Mouse (Mus musculus): ENCODE measurements around the gene Pcsk5. TPM values are rescaled to one million over a fixed set of nuclear protein-coding genes. Genes with fewer than 3 reads are reported as not detected.
"Not testable (repeated sequence)": the region's sequence is repeated elsewhere in the genome, so short reads cannot be mapped to it uniquely, and the experiment has no call there.

Gene Pcsk5
- total RNA-seq, 2 experiments from 2014 or later, result 73.5 to 78.3 TPM

GRCm38 (mm10) chr19:17473138-17473537, 364.3 kb downstream of the Pcsk5 start:
- not testable (repeated sequence) for DNase-seq

DNA sequence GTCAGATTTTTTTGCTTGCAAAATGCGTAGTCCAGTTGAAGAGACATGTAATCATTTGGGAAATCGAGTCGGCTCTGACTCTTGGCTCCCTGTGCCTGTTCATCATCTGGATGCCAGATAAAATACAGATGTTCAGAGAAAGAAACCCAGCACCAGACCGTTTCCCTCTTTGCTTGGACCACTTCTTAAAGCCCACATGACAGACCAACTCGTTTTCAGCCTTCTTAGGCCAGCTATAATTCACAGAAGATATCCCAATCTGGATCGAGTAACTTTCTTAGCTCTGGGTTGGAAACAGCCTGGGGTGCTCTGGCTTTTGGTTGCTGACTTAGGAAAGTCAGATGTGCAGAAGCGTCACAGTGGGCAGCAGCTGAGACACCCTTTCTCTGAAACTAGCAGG, 365.6 kb downstream of the Pcsk5 start:
- DNase-seq, result no peak

- DNase-seq, result no peak
These were observed 366.2 kb downstream of the Pcsk5 start for GRCm38 (mm10) chr19:17471196-17471595.

DNA sequence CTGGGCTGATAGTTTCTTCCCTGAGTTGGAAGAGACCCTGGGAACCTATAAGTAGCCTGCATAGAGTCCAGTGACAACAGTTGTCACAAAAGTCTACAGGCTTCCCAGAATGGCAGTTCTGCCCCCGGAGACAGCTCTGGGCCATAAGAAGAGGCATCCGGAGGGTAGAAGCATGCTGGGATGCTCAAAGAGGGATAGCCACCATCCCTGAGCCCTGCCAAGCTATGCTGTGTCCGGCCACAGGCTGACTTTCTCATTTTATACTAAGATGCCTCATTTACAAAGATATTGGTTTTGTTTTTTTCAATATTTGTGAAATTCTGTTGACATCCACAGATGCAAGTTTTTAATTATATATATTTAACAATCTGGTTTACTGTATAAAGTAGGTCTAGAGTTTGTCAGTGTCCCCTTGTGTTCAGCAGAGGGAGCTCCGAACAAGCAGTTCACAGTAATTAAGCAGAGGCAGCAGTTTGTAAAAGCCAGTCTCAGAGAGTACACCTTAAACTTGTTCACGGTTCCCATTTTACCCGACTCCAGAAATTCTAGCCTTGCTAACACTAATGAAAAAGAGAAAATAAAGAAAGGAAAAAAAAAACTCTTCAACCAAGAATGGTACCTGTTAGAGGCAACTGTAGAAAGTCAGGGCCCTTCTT, 369.7 kb downstream of the Pcsk5 start:
- peak; percentile 28 for DNase-seq

- no peak for DNase-seq
These were observed 385.4 kb downstream of the Pcsk5 start for GRCm38 (mm10) chr19:17452001-17452400.

DNA sequence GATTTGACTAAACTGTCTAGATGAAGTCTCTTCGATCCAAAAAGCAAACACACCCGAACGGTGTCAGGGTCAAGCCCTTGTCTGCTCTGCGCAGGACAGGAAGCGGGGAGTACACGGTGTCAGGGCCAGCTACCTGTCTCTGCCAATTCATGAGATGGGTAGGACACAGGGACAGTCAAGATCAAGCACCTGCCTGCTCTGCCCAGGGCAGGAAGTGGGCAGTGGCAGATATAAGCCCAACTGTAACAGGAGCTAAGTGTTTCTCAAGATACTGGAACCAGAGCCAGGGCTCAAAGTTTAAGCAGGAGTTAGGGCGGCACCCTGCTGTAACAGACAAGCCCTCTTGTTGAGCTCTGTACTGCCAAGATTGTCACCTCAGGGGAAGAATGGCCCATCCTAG, 393.9 kb downstream of the Pcsk5 start:
- DNase-seq, result no peak

- DNase-seq, result no peak
These were observed 397.8 kb downstream of the Pcsk5 start for GRCm38 (mm10) chr19:17439476-17440189.

DNA sequence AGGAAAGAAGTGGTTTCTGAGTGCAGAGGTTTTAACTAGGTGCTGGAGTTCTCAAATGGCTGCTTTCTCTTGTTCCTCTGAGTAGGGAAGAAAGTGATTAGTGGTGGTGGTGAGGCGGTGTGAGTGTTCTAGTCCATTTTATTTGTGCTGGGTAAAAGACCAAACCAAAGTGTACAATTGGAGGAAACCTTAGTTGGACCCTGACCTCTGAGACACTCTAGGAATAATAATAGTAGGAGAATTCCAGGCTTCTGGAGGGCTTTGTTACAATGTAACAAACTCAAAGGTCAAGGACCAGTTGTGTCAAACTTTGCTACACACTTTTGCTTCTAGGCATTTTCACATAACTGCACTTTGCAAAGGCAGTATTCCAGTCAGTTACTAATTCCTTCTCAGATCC, 400.8 kb downstream of the Pcsk5 start:
- DNase-seq, result no peak

DNA sequence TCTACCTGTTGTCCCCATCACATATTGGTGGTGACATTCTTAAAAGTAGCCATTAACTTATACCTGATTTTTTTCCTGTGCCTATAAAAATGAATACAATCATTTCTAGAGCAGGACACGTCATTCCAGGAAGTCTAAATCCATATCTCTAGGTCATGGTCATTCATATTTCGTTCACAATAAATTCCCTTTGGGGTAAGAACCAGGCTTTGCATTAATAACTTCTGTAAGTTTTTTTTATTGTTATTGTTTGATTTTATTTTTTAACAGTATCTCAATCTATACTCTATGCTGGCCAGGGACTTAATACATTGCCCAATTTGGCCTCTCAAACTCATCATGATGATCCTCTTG, 408.9 kb downstream of the Pcsk5 start:
- no peak for DNase-seq

GRCm38 (mm10) chr19:17427824-17428560, 409.4 kb downstream of the Pcsk5 start:
- no peak for DNase-seq

DNA sequence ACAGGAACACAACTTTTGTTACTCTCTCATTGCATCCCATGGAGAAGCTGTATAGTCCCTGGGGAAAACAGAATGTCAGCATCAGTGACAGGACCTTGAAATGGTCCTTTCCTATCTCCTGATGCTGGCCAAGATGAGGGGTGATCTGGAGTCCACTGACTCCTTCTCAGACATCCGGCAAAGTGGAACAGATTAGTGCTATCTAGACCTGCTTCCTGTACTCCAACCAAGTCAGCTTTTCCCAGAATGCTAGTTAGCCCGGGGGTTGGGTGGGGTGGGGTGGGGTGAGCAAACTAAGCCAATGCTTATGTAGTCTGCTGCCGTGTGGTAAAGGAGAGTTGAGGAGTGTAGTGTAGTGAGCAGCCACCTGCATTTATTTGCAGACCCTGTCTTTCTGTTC, 414.1 kb downstream of the Pcsk5 start:
- no peak for DNase-seq

GRCm38 (mm10) chr19:17417855-17418254, 419.6 kb downstream of the Pcsk5 start:
- no peak for DNase-seq

DNA sequence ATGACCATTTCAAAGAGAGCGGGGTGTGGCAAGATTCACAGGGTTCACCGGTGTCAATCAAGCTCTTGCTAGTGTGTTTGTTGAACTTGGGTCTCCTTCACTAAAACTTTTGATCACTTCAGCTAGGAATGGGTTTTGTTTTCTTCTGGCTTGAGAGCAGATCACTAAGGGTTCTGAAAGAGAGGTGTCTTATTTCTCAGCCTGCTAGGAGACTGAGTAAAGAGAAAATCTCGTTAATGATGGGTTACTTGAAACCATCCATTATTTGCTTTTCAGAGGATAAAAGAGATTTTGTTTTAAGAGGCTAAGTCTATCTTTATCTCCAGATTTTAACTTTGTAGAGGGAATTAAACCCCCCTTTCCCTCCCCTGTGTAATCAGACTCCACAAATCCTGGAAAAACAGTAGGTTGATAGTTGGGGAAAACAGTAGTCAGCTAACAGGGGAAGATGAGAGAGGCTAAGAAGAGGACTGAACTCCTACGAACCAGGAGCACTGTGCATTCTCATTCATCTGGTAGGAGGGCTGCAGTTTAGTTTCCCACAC, 424.4 kb downstream of the Pcsk5 start:
- no peak for DNase-seq

DNA sequence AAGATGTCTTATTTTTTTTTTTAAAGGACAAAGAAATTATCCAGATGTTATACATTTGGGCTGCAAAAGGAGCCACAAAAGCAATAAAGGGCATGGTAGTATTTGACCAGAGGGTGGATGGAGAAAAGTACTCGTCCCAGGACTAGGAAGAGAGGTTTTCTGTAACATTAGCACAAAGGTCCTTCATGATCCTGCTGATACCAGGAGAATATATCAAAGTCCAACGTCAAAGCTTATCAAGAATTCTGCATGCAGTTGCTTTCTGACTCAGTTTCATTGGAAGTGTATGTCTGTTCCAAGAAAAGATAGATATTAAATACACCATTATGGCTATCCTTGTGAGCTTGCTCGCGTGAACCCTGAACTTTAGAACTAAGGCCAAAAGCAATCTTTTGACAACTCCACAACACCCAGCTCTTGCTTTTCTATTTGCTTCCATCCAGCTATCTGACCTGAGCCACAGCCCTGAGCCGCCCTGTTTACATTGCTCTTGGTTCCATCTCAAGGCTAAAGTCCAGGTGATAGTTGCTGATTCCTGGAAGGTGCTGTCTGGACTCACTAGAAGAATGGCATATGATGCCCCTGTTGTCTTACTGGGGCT, 426.9 kb downstream of the Pcsk5 start:
- no peak for DNase-seq

- DNase-seq, result no peak
These were observed 428.1 kb downstream of the Pcsk5 start for GRCm38 (mm10) chr19:17409351-17409750.

- DNase-seq, result peak; percentile 19
These were observed 428.8 kb downstream of the Pcsk5 start for GRCm38 (mm10) chr19:17408591-17408990.

DNA sequence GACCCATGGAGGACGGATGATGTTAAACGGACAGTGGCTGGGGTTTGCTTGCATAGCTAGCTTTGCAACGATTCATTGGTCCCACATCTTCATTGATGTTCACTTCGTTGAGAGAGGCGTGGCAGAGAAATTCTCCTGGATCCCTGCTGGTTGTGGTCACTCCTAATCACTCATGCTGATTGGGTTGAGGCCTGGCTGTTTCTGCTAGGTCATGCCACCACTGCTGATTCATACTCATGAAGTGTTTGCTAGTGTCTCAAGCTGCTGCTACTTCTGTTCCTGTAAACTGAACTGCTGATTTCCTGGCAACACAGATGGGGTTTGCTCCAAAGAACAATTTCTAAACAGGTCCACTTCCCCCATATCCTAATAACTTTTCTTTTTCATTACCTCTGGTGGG, 430.6 kb downstream of the Pcsk5 start:
- DNase-seq, result no peak

GRCm38 (mm10) chr19:17403175-17403574, 434.3 kb downstream of the Pcsk5 start:
- DNase-seq, result no peak

DNA sequence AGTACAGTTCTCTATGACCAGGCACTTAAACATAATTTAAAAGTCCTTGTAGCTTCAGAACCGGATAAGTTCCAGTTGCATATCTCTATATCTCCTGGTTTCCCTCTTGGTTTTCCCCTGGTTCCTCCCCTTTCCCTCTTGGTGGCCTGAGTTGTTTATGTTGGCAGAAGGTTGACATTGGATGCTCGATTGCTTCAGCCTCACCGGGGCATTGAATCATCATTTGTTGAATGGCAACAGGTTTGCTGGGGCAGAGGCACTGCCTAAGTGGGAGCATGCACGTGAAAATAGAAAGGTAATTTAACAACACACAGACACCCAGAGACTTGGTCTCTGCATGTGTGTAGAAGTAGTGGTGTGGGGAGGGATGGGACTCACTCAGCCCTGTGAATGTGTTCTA, 436.9 kb downstream of the Pcsk5 start:
- DNase-seq, result no peak

DNA sequence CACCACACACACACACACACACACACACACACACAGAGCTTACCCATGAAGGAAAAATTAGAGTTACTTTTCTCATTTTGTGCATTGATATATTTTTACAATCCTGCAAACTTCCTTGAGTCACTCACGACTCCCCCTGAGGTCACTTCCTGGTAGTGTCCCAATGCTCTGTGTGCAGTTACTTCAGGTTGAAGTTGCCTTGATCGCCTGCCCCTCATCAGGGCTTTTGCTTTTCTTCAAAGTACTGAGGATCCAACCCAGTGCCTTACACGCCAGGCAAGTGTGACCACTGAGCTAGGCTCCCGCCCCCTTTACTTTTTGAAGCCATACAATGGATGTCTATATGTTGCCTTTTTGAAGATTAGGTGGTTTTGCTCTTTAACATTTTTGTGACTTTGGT, 437.5 kb downstream of the Pcsk5 start:
- no peak for DNase-seq

GRCm38 (mm10) chr19:17397922-17398321, 439.5 kb downstream of the Pcsk5 start:
- DNase-seq, result no peak

GRCm38 (mm10) chr19:17396802-17397201, 440.6 kb downstream of the Pcsk5 start:
- no peak for DNase-seq
